Mouse (Mus musculus) olfactory bulb, adult 2 months (tissue): ENCODE data around the gene Plxnd1. TPM values are rescaled to one million over a fixed set of nuclear protein-coding genes. Genes with fewer than 3 reads are reported as not detected.

Source experiments
- H3K27ac ChIP-seq: fragments of 200-500 bp; 2 replicates; pipeline ENCODE4 v1.5.1; 2012; ENCODE audit warnings: low read depth, low read length; ENCODE audit not compliant: insufficient read depth
- H3K4me1 ChIP-seq: fragments of 200-500 bp; 2 replicates; pipeline ENCODE4 v1.6.1; 2012; ENCODE audit warnings: low read length; ENCODE audit not compliant: control insufficient read depth, insufficient read depth
- H3K4me3 ChIP-seq: fragments of 200-500 bp; 2 replicates; pipeline ENCODE4 v1.5.1; 2012; ENCODE audit warnings: mild to moderate bottlenecking, low read depth, low read length, moderate library complexity; ENCODE audit not compliant: insufficient read depth
- CTCF ChIP-seq: fragments of 200-500 bp; IDR thresholded peaks from 2 replicates; pipeline ENCODE4 v1.5.1; 2012; ENCODE audit warnings: low read depth, mild to moderate bottlenecking, low read length, moderate library complexity; ENCODE audit not compliant: insufficient read depth
- POLR2A ChIP-seq: fragments of 200-500 bp; IDR thresholded peaks from 2 replicates; pipeline ENCODE4 v1.6.1; 2012; ENCODE audit warnings: mild to moderate bottlenecking, low read depth, low read length, moderate library complexity; ENCODE audit not compliant: insufficient read depth
- WGBS: fragments of 180-500 bp; shearing (Covaris S2); methylation state at CpG from one replicate; pipeline ENCODE4 v1.1.7; 2018; 5-methylcytosine and 5-hydroxymethylcytosine counted together
- polyA plus RNA-seq: library from polyadenylated mRNA; stranded (reverse); fragments of >200 nt; gene quantifications from 2 replicates; pipeline ENCODE4 v1.2.4, GENCODE M21; 2012; ENCODE audit warnings: low replicate concordance; ENCODE audit not compliant: missing spikeins, insufficient read depth, insufficient read length

Gene Plxnd1
- polyA plus RNA-seq, 1 experiment: not detected

GRCm38 (mm10) chr6:115989032-115989431 lies 5.8 kb downstream of the Plxnd1 start:
- H3K4me3 ChIP-seq: no peak overlapping the region
- H3K27ac ChIP-seq: no peak overlapping the region
- peaks cover 68% of the 10 kb centered on the region for H3K4me1 ChIP-seq
- no peak for TF ChIP-seq CTCF
- no peak for TF ChIP-seq POLR2A
- WGBS: 87% methylated on average over 5 of the region's 5 CpGs

- Histone ChIP-seq H3K4me3 (no peak overlapping the region), H3K4me1 (peaks cover 73% of the 10 kb centered on the region), H3K27ac (no peak overlapping the region)
- WGBS: 76% methylated on average over 9 of the region's 9 CpGs
- TF ChIP-seq CTCF: no peak
- TF ChIP-seq POLR2A: no peak
These were observed 7.6 kb downstream of the Plxnd1 start for GRCm38 (mm10) chr6:115987096-115987747.

DNA sequence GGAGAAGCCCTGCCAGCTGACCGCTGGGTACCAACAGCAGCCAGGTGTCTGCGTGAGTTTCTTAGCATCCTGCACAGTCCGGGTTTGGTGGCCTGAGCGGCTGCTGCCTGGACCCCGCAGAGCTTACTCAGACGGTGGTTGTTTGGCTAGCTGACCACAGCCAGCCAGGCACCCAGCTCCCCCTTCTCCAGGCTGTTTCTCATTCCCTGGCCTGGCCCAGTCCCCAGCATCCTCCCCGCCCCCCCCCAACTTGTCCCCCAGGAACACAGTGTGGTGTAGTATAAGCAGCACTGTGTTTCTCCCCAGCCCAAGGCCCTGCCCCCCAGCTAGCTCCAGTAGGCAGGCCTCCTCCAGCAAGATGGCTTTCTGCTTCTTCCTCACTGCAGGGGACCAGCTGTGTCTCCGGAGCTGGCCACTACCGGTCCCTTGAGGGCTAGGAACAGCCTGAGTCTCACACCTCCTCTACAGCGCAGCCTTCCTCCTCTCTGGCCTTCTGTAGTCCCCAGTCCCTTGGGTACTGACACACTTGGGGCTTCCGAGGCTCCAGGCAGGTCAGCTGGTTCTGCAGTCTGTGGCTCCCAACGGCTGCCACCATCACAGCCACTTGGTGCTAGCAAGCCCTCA lies 8.2 kb downstream of the Plxnd1 start:
- H3K27ac ChIP-seq: no peak overlapping the region
- TF ChIP-seq POLR2A: no peak
- WGBS: 70% methylated on average over 12 of the region's 12 CpGs
- no peak overlapping the region for H3K4me3 ChIP-seq
- H3K4me1 ChIP-seq: peaks cover 67% of the 10 kb centered on the region

DNA sequence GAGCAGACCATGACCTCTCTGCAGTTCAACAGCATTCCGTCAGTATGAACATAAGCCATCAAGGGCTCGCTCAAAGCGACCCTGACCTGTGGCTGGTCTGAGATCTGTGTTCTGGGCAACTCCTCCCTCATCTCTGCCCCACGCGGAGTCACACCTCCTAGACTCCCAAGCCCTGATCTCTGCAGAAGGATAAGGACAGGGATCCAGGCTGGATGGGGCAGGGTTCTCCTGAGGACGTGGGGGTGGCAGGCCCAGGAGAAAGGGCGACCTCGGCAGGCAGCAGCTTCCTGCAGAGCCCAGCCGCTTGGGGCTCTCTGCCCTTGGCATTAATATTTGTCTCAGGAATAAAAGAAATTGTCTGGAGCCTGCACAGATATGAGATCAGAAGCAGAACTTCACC lies 9.2 kb downstream of the Plxnd1 start:
- 80% methylated on average over 9 of the region's 9 CpGs for WGBS
- Histone ChIP-seq H3K27ac (no peak overlapping the region), H3K4me3 (no peak overlapping the region), H3K4me1 (peaks cover 58% of the 10 kb centered on the region)
- TF ChIP-seq CTCF (no peak), POLR2A (no peak)

DNA sequence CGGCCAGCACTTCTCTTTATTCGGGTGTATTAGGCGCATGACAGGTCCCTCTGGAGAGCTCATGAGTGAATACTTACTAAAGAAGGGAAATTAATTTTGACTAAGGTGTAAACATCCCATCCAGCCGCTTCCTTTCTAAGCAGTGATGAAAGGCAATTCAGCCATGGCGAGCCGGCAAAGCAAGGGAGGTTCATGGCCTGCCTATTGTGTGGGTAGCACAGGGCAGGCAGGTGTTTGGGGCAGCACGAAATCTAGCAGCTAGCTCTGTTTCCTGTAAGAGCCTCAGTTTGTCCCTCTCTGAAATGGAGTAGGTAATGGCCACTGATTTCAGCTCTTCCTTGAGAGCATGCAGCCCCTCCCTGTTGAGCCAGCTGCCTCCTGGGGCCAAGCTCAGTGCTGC lies 10.2 kb downstream of the Plxnd1 start:
- no peak for TF ChIP-seq POLR2A
- TF ChIP-seq CTCF: no peak
- 78% methylated on average over 7 of the region's 7 CpGs for WGBS
- Histone ChIP-seq H3K4me1 (peaks cover 49% of the 10 kb centered on the region), H3K27ac (no peak overlapping the region), H3K4me3 (no peak overlapping the region)

DNA sequence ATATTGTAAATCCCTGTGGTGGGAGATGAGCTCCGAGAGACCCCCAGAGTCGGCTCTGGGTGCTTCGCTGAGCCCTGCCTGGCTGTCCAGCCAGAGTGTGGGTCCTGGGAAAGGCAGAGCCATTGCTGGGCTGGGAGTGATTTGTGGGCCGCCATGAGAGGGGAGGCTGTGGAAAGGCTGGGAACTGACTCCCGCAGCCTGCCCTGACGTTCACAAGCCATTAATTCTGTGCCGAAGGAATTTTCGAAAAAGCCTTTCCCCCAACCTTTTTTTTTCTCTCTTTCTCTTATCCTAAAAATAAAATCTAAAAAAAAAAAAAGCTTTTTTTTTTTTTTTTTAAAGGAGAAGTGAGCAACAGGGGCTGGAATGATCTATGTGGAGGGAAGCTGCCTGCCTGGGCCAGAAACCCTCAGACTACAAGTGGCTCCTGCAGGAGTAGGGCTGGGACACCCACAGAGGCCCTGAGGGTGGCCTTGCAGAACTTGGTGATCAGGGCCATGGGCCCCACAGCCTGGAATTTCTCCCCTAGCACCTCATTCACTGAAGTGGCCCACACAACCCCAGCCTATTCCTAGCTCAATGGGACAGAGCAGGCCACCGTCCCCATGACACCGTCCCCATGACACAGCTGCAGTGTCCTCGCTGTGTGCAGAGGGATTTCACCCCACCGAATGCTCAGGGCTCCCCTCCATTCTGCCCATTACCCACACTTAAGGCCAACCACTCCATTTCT lies 11.3 kb downstream of the Plxnd1 start:
- WGBS: 60% methylated on average over 12 of the region's 12 CpGs
- Histone ChIP-seq H3K4me3 (no peak overlapping the region), H3K4me1 (peaks cover 42% of the 10 kb centered on the region), H3K27ac (no peak overlapping the region)
- TF ChIP-seq CTCF (no peak), POLR2A (no peak)

GRCm38 (mm10) chr6:115982889-115983288 lies 11.9 kb downstream of the Plxnd1 start:
- TF ChIP-seq CTCF (no peak), POLR2A (no peak)
- peaks cover 42% of the 10 kb centered on the region for H3K4me1 ChIP-seq
- H3K27ac ChIP-seq: no peak overlapping the region
- 73% methylated on average over 7 of the region's 7 CpGs for WGBS
- no peak overlapping the region for H3K4me3 ChIP-seq

DNA sequence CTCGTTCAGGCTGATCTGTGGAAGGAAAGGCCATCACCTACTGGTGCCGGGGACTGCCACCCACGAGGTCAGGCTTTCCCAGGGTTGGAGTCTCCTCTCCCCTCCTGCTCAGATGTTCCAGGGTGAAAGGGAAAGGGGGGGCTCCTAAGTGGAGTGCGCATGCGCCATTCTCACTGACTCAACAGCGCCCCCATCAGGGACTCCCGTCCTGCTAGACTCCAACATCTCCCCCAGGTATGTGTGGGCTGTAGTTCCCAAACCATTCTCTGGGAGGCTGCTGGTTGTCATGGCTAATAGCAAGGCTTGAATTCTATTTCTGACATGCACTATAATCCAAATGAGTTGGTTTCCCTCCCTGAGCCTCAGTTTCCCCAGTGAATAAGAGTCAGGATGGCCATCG lies 16.2 kb downstream of the Plxnd1 start:
- H3K4me1 ChIP-seq: peaks cover 17% of the 10 kb centered on the region
- no peak for TF ChIP-seq POLR2A
- TF ChIP-seq CTCF: no peak
- whole genome bisulfite sequencing: 74% methylated on average over 8 of the region's 8 CpGs

GRCm38 (mm10) chr6:115977810-115978209 lies 17.0 kb downstream of the Plxnd1 start:
- TF ChIP-seq CTCF (no peak), POLR2A (no peak)

More for the DNA sequence above, 16.2 kb downstream of the Plxnd1 start:
- Histone ChIP-seq H3K27ac (no peak overlapping the region), H3K4me3 (no peak overlapping the region)

More at GRCm38 (mm10) chr6:115977810-115978209, 17.0 kb downstream of the Plxnd1 start:
- Histone ChIP-seq H3K4me3 (no peak overlapping the region), H3K4me1 (peaks cover 16% of the 10 kb centered on the region), H3K27ac (no peak overlapping the region)
- 91% methylated on average over 15 of the region's 15 CpGs for WGBS
